Mouse (Mus musculus) heart, adult 2 months (tissue): Measurements from ENCODE around the gene Thsd4.

Experiments
- CTCF ChIP-seq: fragments of 200-600 bp; IDR thresholded peaks from 2 replicates; pipeline ENCODE4 v1.8.1; 2022; ENCODE audit warnings: antibody characterized with exemption, mild to moderate bottlenecking, moderate library complexity
- EP300 ChIP-seq: fragments of 200-500 bp; IDR thresholded peaks from 2 replicates; pipeline ENCODE4 v1.6.1; 2011; ENCODE audit warnings: low read depth, low read length, control low read depth; ENCODE audit not compliant: insufficient read depth
- POLR2A ChIP-seq: fragments of 200-500 bp; IDR thresholded peaks from 2 replicates; pipeline ENCODE4 v1.6.1; 2011; ENCODE audit warnings: mild to moderate bottlenecking, low read depth, low read length, control low read depth; ENCODE audit not compliant: insufficient read depth

DNA sequence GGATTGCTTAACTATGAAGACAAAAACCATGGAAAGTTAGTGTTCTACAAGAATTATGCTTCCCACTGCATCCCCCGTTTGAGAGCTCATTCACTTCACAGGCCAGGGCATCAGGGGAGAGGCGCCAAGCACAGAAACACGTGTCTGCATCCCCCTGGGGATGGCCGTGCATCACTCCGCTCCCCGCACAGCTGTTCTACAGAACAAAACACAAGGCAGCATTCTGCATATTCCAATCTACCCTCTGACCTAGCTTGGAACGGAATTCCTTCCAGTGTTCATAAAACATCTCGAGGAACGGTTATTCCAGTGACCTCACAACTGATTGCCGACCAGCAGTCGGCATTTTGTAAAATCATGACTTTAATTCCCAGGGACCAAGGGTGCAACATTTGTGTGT, 240.6 kb downstream of the Thsd4 start:
- TF ChIP-seq POLR2A (no peak), CTCF (no peak), EP300 (no peak)
